Mouse (Mus musculus): ENCODE results near the gene Sez6. TPM values are rescaled to one million over a fixed set of nuclear protein-coding genes. Genes with fewer than 3 reads are reported as not detected.
A peak's percentile ranks its signal among the peaks of the same experiment; 100 is the strongest.

The Sez6 gene
- polyA plus RNA-seq (2015; fragmentation: Nextera tagmentation; extraction: Ambion mirVana), result 0.09 and 0.20 TPM in 2 replicates

- peaks cover 15% of the 10 kb centered on the region for H3K4me1 ChIP-seq
- H3K27me3 ChIP-seq (replicated peaks), result peaks cover 98% of the 10 kb centered on the region
- under 1% methylated on average over 86 of the region's 94 CpGs for WGBS
- H3K27ac ChIP-seq (replicated peaks), result no peak within 1 kb of the TSS
- peak within 1 kb of the TSS; percentile 88 for H3K4me2 ChIP-seq
- H3K4me3 ChIP-seq, result peak within 1 kb of the TSS; percentile 56
- H3K9me3 ChIP-seq, result no peaks in the 10 kb centered on the region
- no peak; the same call in 1 of the 2 replicates for ATAC-seq (ENCODE audit: extremely low read depth, insufficient number of reproducible peaks, low FRiP score, low TSS enrichment)
- H3K9ac ChIP-seq, result no peak within 1 kb of the TSS
- no peaks in the 10 kb centered on the region for H3K36me3 ChIP-seq
Measured at GRCm38 (mm10) chr11:77930751-77931540, at the start of gene Sez6. Gene Sez6 (plus strand): TSS chr11:77930800.

- WGBS, result 35% methylated on average over 10 of the region's 10 CpGs
- peak overlapping the region; percentile 12 for H3K4me3 ChIP-seq
- ATAC-seq (ENCODE audit: extremely low read depth, insufficient number of reproducible peaks, low FRiP score, low TSS enrichment), result no peak
- peak overlapping the region; percentile 65 for H3K9ac ChIP-seq
- no peaks in the 10 kb centered on the region for H3K27me3 ChIP-seq (replicated peaks)
- H3K9me3 ChIP-seq, result no peaks in the 10 kb centered on the region
- peak overlapping the region; percentile 85 for H3K27ac ChIP-seq (replicated peaks)
- H3K36me3 ChIP-seq, result no peaks in the 10 kb centered on the region
- H3K4me1 ChIP-seq, result peaks cover 43% of the 10 kb centered on the region
- peak overlapping the region; percentile 39 for H3K4me2 ChIP-seq
Measured at GRCm38 (mm10) chr11:77884524-77885245, 45.9 kb upstream of the Sez6 start.

GRCm38 (mm10) chr11:77885246-77885575, 45.4 kb upstream of the Sez6 start:
- Histone ChIP-seq H3K36me3 (no peaks in the 10 kb centered on the region), H3K9me3 (no peaks in the 10 kb centered on the region), H3K4me1 (peaks cover 43% of the 10 kb centered on the region), H3K27ac (replicated peaks) (peak overlapping the region; percentile 85), H3K9ac (peak overlapping the region; percentile 65; the same call in 1 of the 2 replicates), H3K4me2 (peak overlapping the region; percentile 39), H3K27me3 (replicated peaks) (no peaks in the 10 kb centered on the region), H3K4me3 (peak overlapping the region; percentile 12; the same call in 1 of the 2 replicates)
- ATAC-seq (ENCODE audit: extremely low read depth, insufficient number of reproducible peaks, low FRiP score, low TSS enrichment), result no peak
- WGBS, result 32% methylated on average over 8 of the region's 8 CpGs

- Histone ChIP-seq H3K9ac (peak overlapping the region; percentile 15; the same call in 1 of the 2 replicates), H3K27ac (replicated peaks) (no peak overlapping the region), H3K4me3 (no peak overlapping the region), H3K36me3 (no peaks in the 10 kb centered on the region), H3K4me1 (peaks cover 46% of the 10 kb centered on the region), H3K27me3 (replicated peaks) (no peaks in the 10 kb centered on the region), H3K4me2 (peak overlapping the region; percentile 30), H3K9me3 (no peaks in the 10 kb centered on the region)
- ATAC-seq (ENCODE audit: extremely low read depth, insufficient number of reproducible peaks, low FRiP score, low TSS enrichment), result no peak
- 33% methylated on average over 17 of the region's 17 CpGs for WGBS
Measured at GRCm38 (mm10) chr11:77887373-77887960, 43.1 kb upstream of the Sez6 start.

- no peak for ATAC-seq (ENCODE audit: extremely low read depth, insufficient number of reproducible peaks, low FRiP score, low TSS enrichment)
- Histone ChIP-seq H3K4me2 (no peak overlapping the region), H3K27me3 (replicated peaks) (no peaks in the 10 kb centered on the region), H3K9ac (no peak overlapping the region), H3K4me1 (peaks cover 56% of the 10 kb centered on the region), H3K4me3 (no peak overlapping the region), H3K27ac (replicated peaks) (no peak overlapping the region), H3K36me3 (no peaks in the 10 kb centered on the region), H3K9me3 (no peaks in the 10 kb centered on the region)
- WGBS, result 87% methylated on average over 5 of the region's 5 CpGs
Measured at GRCm38 (mm10) chr11:77888846-77889245, 41.8 kb upstream of the Sez6 start.

- H3K36me3 ChIP-seq, result no peaks in the 10 kb centered on the region
- peaks cover 56% of the 10 kb centered on the region for H3K4me1 ChIP-seq
- H3K27ac ChIP-seq (replicated peaks), result no peak overlapping the region
- 22% methylated on average over 1 of the region's 2 CpGs for WGBS
- H3K9me3 ChIP-seq, result no peaks in the 10 kb centered on the region
- H3K9ac ChIP-seq, result no peak overlapping the region
- no peak overlapping the region for H3K4me2 ChIP-seq
- ATAC-seq (ENCODE audit: extremely low read depth, insufficient number of reproducible peaks, low FRiP score, low TSS enrichment), result no peak
- no peak overlapping the region for H3K4me3 ChIP-seq
- H3K27me3 ChIP-seq (replicated peaks), result no peaks in the 10 kb centered on the region
Measured at GRCm38 (mm10) chr11:77889484-77889883, 41.1 kb upstream of the Sez6 start.

GRCm38 (mm10) chr11:77890648-77891258, 39.8 kb upstream of the Sez6 start:
- H3K27ac ChIP-seq (replicated peaks), result no peak overlapping the region
- peaks cover 49% of the 10 kb centered on the region for H3K4me1 ChIP-seq
- 73% methylated on average over 2 of the region's 2 CpGs for WGBS
- H3K4me2 ChIP-seq, result no peak overlapping the region
- H3K36me3 ChIP-seq, result no peaks in the 10 kb centered on the region
- H3K9ac ChIP-seq, result no peak overlapping the region
- peaks cover 5% of the 10 kb centered on the region for H3K27me3 ChIP-seq (replicated peaks)
- no peak overlapping the region for H3K4me3 ChIP-seq
- no peak for ATAC-seq (ENCODE audit: extremely low read depth, insufficient number of reproducible peaks, low FRiP score, low TSS enrichment)
- H3K9me3 ChIP-seq, result no peaks in the 10 kb centered on the region

GRCm38 (mm10) chr11:77892883-77893282, 37.7 kb upstream of the Sez6 start:
- Histone ChIP-seq H3K4me2 (peak overlapping the region; percentile 50; the same call in 1 of the 2 replicates), H3K4me1 (peaks cover 40% of the 10 kb centered on the region), H3K9ac (no peak overlapping the region), H3K9me3 (no peaks in the 10 kb centered on the region), H3K27me3 (replicated peaks) (peaks cover 22% of the 10 kb centered on the region), H3K27ac (replicated peaks) (peak overlapping the region; percentile 87), H3K36me3 (no peaks in the 10 kb centered on the region), H3K4me3 (no peak overlapping the region)
- 17% methylated on average over 5 of the region's 5 CpGs for whole genome bisulfite sequencing
- ATAC-seq (ENCODE audit: extremely low read depth, insufficient number of reproducible peaks, low FRiP score, low TSS enrichment), result no peak

- Histone ChIP-seq H3K9ac (peak overlapping the region; percentile 60), H3K4me2 (peak overlapping the region; percentile 50), H3K4me3 (no peak overlapping the region), H3K4me1 (peaks cover 40% of the 10 kb centered on the region), H3K36me3 (no peaks in the 10 kb centered on the region), H3K27ac (replicated peaks) (peak overlapping the region; percentile 87), H3K9me3 (no peaks in the 10 kb centered on the region), H3K27me3 (replicated peaks) (peaks cover 26% of the 10 kb centered on the region)
- ATAC-seq (ENCODE audit: extremely low read depth, insufficient number of reproducible peaks, low FRiP score, low TSS enrichment), result no peak
- WGBS, result 45% methylated on average over 6 of the region's 6 CpGs
Measured at GRCm38 (mm10) chr11:77893283-77893682, 37.3 kb upstream of the Sez6 start.

GRCm38 (mm10) chr11:77893787-77894718, 36.5 kb upstream of the Sez6 start, which contains the start of gene Pipox:
Gene Pipox (minus strand): TSS chr11:77894096.
- Histone ChIP-seq H3K9ac (peak within 1 kb of the TSS; percentile 60), H3K27ac (replicated peaks) (peak within 1 kb of the TSS; percentile 87), H3K36me3 (no peaks in the 10 kb centered on the region), H3K4me2 (peak within 1 kb of the TSS; percentile 50), H3K9me3 (no peaks in the 10 kb centered on the region), H3K27me3 (replicated peaks) (peaks cover 33% of the 10 kb centered on the region), H3K4me3 (no peak within 1 kb of the TSS), H3K4me1 (peaks cover 40% of the 10 kb centered on the region)
- ATAC-seq (ENCODE audit: extremely low read depth, insufficient number of reproducible peaks, low FRiP score, low TSS enrichment), result peak; percentile 62
- WGBS, result 19% methylated on average over 11 of the region's 11 CpGs
